Mouse (Mus musculus): ENCODE results near the gene Prn.

Prn gene

DNA sequence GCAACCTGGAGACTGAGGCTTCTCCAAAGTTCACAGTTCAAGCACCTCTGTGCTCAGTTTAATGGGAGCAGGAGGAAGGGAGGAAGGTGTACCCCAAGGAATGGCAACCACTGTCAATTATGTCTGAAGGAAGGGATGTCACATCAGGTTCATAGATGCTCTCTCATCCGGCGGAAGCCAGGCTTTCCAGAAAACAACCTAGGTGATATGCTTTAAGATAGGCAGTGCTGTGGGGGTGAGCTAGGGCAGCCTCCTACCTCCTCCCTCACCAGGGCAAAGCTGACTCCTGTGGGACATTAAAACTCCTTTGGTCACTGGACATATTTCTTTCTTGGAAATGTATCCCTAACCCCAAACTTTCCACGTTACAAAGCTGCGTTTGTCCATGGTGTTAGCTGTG, 83.4 kb downstream of the Prn start:
- no peak for DNase-seq (ENCODE audit: extremely low read depth, insufficient read length, low spot score)

DNA sequence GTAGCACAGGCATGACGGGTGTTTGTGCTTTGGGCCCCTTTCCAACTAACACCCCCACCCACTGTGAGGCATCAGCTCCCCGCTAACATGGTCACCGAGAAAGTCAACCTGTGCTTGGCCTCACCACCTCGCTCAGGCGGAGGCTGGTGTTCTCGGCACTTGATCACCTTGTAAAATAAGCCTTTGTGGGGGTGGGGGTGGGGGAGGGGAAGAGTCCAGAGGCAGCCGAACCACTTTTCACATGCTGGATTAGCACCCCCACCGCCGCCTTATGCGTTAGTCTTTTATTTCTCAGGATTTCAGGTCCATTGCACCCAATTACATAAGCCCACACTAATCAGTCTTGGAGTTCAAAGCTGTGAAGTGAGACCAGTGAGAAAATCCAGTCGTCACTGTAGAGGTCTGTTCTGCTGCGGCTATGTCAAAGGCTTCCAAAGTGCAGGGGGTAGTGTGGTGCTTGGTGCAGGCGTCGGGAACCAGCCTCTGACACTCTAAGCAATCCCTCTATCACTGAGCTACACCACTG, 83.9 kb downstream of the Prn start:
- DNase-seq (ENCODE audit: extremely low read depth, insufficient read length, low spot score), result no peak

GRCm38 (mm10) chr2:131994971-131995370, 85.2 kb downstream of the Prn start:
- no peak for DNase-seq (ENCODE audit: extremely low read depth, insufficient read length, low spot score)

DNA sequence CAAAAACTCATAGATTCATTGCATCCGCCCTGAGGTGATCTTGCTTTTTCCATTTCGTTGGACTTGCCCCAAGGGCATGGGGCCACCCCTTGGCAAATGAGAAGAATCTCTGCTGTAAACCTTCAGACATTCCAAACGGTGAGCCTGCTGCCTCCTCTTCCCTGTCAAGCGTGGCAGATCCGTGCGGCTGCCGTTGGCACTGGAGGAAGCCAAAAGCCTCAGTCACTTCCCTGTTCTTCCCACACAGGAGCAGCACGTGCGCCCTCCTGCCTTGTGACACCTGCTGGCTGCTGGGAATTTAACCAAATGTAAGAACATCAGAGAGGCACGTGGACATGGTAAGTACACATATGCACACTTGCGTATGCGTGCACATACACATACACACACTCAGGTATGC, 86.0 kb downstream of the Prn start:
- DNase-seq (ENCODE audit: extremely low read depth, insufficient read length, low spot score), result no peak

DNA sequence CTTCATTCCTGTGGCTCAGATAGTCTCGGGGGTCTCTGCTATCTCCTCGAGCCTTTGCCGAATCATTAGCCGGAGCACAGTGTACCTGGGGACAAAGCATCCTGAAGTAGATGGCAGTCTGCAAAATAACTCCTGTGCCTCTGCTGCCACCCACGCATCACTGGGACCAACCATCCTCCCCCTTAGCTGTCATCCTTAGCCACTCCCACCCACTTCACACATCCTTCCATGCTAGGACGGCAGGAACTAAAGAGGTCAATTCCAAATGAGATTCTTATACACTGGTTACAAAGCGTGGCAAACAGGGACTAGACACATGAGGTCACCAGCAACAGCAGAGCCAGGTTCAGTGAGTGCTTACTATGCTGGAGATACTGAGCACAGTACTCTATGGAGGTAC, 86.6 kb downstream of the Prn start:
- no peak for DNase-seq (ENCODE audit: extremely low read depth, insufficient read length, low spot score)

DNA sequence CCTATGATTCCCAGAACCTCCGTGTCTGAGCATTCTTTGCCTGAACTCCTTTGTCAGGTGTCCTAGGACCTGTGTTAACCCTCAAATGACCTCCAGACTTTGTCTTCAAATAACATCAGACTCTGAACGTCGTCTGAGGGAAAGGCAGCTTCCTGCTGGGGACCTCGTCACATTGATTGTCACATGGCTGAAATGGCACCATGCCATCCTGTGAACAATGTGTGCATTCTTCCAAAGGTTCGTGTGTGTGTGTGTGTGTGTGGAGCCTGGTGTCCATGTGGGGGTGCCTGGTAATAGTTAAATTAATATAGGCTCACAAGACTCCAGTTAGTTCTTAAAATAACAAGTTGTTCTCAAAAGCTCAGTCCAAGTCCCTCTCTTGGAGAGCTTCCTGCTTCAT, 87.6 kb downstream of the Prn start:
- DNase-seq (ENCODE audit: extremely low read depth, insufficient read length, low spot score), result no peak

GRCm38 (mm10) chr2:132001696-132002334, 92.1 kb downstream of the Prn start:
- DNase-seq (ENCODE audit: extremely low read depth, insufficient read length, low spot score), result no peak

DNA sequence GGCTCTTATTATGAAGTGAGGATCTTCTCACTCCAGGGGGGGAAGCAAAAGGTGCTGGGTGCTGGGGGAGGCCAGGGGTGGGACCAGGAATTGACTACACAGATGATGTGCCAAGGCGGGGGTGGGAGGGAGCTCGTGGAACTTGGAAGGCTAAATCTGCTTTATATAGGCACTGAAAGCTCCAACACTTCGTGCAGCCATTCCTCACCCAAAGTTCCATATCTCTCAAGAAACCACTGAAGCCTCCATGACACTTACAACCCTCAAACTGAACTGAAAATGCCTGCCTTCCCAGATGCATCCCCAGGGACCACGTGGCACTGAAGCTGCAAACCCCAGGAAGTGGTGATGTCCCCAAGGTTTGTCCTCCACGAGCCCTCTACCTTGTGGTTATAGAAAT, 94.2 kb downstream of the Prn start:
- DNase-seq (ENCODE audit: extremely low read depth, insufficient read length, low spot score), result peak; percentile 26

GRCm38 (mm10) chr2:132004495-132005136, 94.9 kb downstream of the Prn start:
- DNase-seq (ENCODE audit: extremely low read depth, insufficient read length, low spot score), result peak; percentile 73

GRCm38 (mm10) chr2:132005445-132005844, 95.7 kb downstream of the Prn start:
- no peak for DNase-seq (ENCODE audit: extremely low read depth, insufficient read length, low spot score)
